Mouse (Mus musculus): ENCODE measurements around the gene Fam234a.
"Not testable (repeated sequence)": the region's sequence is repeated elsewhere in the genome, so short reads cannot be mapped to it uniquely, and the experiment has no call there.

The Fam234a gene

DNA sequence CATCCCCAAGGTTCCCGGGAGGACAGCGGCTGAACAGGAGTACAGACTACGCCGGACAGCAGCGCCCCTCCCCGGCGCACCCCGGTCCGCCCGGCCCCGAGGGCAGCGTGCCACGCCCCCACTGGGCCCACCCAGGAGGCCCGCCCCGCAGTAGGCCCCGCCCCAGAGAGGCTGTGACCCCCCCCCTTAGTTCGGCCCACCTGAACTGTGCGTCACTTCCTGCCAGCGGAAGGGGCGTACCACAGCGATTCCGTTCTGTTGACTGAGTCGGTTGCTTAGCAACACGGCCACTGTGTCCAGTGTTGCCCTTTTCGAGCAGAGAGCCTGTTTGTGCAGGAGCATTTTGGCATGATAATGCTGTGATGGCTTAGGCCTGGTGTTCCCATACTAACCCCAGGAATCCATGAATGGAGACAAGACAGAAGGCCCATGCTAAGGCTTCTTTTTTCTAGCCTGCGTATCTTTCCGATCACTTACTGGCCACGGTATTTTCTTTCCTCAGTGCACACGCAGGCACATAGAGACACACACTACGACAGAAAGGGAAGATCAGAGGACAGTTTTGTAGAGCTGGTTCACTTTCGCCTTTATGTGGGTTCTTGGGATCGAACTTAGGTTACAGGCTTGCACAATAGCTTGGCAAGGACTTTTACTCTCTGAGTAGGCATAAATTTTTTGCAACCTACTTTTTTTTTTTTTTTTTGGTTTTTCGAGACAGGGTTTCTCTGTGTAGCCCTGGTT lies at the start of gene Fam234a:
Gene Fam234a, minus strand, starts transcription at position 142 of the 741 bp plus-strand sequence.
- in situ Hi-C loops (cut with MseI, MboI) = no loop called here

- in situ Hi-C loops (cut with MseI, MboI) = no loop called here
Measured at GRCm38 (mm10) chr17:26289475-26289874, 45.4 kb upstream of the Fam234a start.

DNA sequence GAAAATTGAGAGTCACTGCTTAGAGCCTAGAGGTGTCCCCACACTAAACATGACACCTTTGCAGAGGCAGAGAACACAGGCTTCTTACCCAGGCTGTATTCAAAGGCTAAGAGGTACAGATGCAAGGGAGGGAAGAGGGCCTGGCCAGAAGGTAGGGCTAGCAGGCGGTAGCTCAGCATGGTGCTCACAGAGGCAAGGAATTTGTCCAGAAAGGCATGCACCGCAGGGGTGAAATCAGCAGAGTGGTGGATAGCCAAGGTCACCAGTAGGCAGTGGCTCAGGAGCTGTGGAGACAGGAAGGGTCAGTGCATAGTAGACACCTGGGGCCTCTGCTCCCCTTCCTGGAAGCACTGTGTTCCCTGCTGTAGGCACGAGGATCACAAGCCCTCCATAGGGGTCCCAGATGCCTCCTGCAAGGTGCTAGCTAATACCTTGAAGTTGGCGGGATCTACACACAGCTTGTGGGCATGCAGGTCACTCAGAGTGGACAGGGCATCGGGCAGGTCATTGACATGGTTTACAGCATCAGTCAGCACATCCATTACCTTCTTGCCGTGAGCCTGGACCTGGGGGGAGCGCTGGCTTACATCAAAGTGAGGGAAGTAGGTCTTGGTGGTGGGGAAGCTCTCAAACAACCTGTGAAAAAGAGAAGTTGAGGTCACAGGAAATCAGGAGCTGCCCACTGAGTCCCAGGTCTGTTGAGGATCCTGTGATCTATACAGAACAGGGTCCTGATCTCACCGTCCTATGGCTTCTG lies 42.3 kb upstream of the Fam234a start:
- in situ Hi-C loops (cut with MseI, MboI) = no loop called here

DNA sequence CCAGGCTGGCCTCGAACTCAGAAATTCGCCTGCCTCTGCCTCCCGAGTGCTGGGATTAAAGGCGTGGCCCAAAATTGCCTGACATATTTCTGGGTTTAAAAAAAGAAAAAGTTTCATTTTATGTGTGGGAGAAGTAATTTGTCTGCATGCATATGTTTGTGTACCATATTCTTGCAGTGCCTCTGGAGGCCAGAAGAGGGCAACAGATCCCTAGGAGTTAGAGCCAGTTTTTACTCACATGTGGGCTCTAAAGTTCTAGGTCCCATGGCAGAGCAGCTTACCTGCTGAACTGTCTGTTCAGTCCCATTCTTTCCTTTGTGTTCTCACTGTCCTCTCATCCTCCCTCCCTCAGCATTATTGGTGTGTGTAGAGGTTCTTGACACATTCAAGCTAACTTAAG lies 32.7 kb upstream of the Fam234a start:
- in situ Hi-C loops (cut with MseI, MboI) = no loop called here

- in situ Hi-C loops (cut with MseI, MboI) = no loop called here
Measured at GRCm38 (mm10) chr17:26275933-26276332, 31.9 kb upstream of the Fam234a start.

DNA sequence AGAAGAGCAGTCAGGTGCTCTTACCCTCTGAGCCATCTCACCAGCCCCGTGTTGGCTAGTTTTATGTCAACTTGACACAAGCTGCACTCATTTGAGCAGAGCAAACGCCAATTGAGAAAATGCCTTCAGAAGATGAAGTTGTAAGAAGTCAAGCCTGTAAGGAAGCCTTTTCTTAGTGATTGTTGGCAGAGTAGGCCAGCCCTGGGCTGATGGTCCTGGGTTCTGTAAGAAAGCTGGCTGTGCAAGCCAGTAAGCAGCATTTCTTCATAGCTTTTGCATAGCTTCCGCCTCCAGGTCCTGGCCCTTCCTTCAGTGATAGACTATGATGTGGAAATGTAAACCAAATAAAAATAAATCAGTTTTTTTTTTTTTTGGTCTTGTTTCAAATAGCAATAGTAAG lies 28.5 kb upstream of the Fam234a start:
- in situ Hi-C loops (cut with MseI, MboI) = no loop called here

- in situ Hi-C loops (cut with MseI, MboI) = not testable (repeated sequence)
Measured at GRCm38 (mm10) chr17:26269577-26269976, 25.5 kb upstream of the Fam234a start.

GRCm38 (mm10) chr17:26268851-26269250 lies 24.8 kb upstream of the Fam234a start:
- in situ Hi-C loops (cut with MseI, MboI) = no loop called here

DNA sequence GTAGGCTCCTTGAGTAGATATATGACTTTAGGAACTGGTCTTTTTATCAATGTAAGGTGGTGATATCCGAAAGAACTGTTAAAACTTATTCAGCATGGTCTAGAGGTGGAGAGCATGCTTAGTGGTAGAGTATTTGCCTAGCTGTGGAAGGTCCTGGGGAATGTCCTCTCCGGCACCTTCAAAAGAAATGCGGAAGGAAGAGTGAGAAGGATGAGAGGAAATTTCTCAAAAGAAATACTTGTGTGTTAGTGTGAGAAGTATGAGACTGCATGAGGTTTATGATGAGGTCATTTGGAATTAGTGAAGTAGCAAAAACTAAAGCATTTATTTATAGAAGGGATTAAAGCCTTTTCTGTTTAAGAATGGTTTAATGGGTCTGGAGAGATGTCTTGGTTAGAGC lies 18.3 kb upstream of the Fam234a start:
- in situ Hi-C loops (cut with MseI, MboI) = no loop called here

DNA sequence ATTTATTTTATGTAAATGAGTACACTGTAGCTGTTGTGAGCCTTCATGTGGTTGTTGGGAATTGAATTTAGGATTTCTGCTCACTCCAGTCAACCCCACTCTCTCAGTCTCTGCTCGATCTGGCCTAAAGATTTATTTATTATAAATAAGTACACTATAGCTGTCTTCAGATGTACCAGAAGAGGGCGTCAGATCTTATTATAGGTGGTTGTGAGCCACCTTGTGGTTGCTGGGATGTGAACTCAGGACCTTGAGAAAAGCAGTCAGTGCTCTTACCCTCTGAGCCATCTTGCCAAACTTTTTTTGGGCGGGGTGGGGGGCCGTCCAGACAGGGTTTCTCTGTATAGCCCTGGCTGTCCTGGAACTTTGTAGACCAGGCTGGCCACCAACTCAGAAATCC lies 17.8 kb upstream of the Fam234a start:
- in situ Hi-C loops (cut with MseI, MboI) = no loop called here

DNA sequence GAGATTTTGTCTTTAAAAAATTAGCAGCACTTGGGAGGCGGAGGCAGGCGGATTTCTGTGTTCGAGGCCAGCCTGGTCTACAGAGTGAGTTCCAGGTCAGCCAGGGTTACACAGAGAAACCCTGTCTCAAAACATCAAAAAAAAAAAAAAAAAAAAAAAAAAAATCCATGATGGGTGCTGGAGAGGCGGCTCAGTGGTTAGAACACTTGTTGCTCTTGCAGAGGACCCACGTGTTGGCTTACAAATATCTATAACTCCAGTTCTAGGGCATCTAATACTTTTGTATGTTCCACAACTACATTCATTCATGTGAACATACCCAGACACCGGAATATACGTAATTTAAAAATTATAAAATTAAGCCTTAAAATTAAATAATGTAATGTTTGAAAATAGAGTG lies 11.3 kb upstream of the Fam234a start:
- in situ Hi-C loops (cut with MseI, MboI) = no loop called here

DNA sequence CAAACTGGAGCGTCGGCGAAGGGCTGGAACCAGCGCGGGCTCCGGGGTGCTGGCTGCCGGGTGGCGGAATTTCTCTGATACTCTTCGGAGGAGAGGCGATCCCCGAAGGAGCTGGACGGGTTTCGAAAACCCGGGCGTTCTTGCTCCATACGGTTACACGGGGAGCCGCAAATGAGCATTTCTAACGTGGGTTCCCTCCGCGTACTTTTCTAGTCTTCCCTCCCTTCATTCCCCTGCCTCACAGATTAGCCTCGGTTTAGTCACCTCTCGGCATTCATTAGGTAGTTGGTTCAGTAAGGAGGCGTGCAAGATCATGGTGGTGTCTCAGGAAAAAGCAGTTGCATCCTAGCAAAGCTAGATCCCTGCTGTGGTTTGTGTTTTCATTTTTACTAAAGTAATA lies 9.4 kb upstream of the Fam234a start:
- in situ Hi-C loops (cut with MseI, MboI) = no loop called here

DNA sequence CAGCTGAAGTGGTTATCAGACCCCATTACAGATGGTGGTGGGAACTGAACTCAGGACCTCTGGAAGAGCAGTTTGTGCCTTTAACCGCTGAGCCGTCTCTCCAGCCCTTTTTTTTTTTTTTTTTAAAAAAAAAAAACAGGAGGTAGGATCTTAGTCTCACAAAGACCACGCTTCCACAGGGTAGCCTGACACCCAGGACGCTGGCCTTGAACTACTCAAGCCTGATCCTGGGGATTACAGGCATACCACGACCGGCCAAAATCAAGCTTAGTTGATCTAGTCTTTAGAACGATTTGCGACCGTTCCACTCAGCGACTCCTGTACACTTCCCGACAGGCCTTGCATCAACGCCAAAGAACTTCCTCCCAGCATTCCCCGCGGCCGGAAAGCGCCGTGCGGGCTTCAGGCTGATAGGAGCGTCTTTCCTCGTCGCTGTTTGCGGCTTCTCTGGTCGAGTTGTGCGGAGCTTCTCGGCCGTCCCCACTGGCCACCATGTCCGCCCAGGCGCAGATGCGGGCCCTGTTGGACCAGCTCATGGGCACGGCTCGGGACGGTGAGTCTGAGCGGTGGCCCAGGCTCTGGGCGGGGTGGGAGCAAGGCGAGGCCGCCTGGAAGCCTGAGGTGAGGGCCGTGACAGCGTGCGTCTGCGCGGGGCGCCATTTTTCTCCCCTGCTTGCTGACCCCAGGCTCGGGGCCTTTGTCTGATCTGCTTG lies 8.7 kb upstream of the Fam234a start, which contains the start of gene Luc7l:
Gene Luc7l, plus strand, starts transcription at position 358 of the 713 bp plus-strand sequence.
- in situ Hi-C loops (cut with MseI, MboI) = no loop called here

GRCm38 (mm10) chr17:26251886-26252538 lies 8.0 kb upstream of the Fam234a start:
- in situ Hi-C loops (cut with MseI, MboI) = no loop called here

GRCm38 (mm10) chr17:26243471-26244100 lies 456 bp downstream of the Fam234a start:
- in situ Hi-C loops (cut with MseI, MboI) = no loop called here

DNA sequence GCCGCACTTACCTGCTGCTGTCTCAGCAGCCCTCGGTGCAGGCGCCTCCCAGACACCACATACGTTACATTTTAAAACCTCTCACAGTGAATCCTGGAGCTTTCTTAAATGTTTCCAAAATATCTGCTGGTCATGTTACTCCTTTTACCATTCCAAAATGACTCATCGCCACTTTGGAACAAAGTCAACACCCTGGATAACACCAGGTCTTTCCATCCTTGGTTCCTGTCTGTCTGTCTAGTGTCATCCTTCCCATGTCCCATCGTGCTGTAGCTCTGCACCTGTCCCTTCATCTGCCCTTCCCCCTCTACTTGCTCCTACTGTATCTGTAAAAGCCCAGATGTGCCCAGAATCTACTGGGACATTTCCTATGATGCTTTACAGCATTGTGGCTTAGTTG lies 3.1 kb downstream of the Fam234a start:
- in situ Hi-C loops (cut with MseI, MboI) = no loop called here

GRCm38 (mm10) chr17:26240120-26240790 lies 3.8 kb downstream of the Fam234a start:
- in situ Hi-C loops (cut with MseI, MboI) = no loop called here

DNA sequence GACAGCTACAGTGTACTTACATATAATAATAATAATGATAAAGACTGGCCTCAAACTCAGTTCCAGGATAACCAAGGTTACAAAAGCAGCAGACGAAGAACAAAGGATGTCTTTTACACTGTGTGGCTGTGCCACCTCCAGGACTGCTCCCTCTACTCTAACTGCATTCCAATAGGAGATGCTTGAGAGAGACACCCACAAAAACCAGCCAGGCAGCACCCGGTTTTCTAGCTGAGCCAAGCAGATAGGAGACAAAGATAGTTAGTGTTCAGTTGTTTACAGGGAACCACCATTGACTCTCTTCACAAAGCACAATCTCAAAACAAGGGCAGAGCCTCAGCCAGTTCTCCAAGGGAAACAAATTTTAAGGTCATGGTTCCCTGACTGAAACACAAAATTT lies 4.5 kb downstream of the Fam234a start:
- in situ Hi-C loops (cut with MseI, MboI) = no loop called here

DNA sequence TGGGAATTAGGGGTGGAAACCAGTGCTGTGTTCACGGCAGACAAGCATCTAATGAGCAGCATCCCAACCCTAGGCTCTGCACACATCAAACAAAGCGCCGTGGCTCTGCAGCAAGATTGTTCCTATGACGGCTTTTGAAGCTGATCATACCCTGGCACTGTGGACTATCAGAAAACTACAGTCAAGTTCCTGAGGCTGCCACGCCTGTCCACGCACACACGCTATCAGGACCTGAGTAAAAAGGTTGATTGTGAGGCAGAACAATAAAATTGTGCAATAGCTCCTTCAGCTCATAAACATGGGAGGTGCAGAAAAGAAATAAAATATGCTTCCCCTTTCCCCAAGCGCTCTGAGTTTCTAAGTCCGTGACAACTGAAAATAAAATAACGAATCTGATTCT lies 6.4 kb downstream of the Fam234a start:
- in situ Hi-C loops (cut with MseI, MboI) = no loop called here

- in situ Hi-C loops (cut with MseI, MboI) = no loop called here
Measured at GRCm38 (mm10) chr17:26235077-26235815, 8.8 kb downstream of the Fam234a start.

All from mouse trophoblast stem cell (cell line).